Mouse (Mus musculus) fibroblast of lung, adult 2 months (primary cell): ENCODE results near the gene Btbd16.
A peak's percentile ranks its signal among the peaks of the same experiment; 100 is the strongest.

ENCODE experiments used
- DNase-seq: peaks from one replicate; pipeline ENCODE4 v3.0.0-alpha.2; 2011; ENCODE audit warnings: low read depth

Gene Btbd16

GRCm38 (mm10) chr7:130818813-130819212 is 44.9 kb downstream of the Btbd16 start:
- DNase-seq: no peak

DNA sequence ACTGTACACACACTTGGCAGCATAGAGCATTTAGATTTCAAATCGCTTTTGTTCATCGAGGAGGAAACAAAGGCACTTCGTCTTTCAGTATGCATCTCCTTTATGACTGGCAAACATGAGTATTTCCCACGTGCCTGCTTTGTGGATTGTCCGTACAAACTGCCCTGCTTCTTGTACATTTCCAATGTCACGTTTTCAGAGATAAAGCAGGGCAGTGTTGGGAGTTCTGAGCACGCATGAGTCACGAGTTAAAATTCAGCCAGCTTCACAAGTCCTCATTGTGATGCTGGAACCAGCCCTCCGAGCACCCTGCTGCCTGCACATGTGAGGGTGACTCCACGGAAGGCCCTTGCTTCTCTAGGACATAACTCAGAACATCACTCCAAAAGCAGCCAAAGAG is 45.8 kb downstream of the Btbd16 start:
- no peak for DNase-seq

DNA sequence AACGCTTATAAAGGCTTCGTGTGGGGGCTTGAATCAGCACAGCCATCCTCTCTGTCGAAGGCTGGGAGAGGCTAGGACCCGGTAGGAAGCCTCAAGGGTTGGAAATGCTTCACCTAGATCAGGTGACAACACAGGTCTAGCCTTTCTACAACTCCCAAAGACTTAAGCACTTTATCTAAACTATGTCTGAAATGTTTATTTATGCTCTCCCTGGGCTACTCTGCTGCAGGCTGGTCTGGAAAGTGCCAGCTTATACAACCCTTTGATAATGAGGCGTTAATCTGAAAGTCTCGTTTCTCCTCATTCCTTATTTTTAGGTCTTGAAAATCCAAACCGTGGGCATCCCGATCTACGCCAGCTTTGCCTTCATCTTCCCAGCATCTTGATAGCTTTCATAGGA is 50.1 kb downstream of the Btbd16 start:
- no peak for DNase-seq

- DNase-seq: no peak
Measured at GRCm38 (mm10) chr7:130826343-130826742, 52.5 kb downstream of the Btbd16 start.

DNA sequence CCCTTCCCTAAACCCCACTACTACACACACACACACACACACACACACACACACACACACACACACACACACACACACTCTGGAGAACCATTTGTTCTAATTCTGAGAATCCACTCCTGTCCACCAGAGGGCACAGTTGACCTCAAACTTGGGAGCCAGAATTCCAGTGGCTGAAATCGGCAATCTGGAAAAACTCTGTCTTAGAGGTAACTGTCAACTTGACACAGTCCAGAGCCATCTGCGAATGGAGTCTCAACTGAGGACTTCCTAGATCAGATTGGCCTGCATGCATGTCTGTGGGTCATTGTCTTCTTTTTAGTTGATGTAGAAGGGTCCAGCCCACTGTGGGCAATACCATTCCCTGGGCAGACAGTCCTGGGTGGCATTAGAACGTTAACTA is 53.6 kb downstream of the Btbd16 start:
- no peak for DNase-seq

DNA sequence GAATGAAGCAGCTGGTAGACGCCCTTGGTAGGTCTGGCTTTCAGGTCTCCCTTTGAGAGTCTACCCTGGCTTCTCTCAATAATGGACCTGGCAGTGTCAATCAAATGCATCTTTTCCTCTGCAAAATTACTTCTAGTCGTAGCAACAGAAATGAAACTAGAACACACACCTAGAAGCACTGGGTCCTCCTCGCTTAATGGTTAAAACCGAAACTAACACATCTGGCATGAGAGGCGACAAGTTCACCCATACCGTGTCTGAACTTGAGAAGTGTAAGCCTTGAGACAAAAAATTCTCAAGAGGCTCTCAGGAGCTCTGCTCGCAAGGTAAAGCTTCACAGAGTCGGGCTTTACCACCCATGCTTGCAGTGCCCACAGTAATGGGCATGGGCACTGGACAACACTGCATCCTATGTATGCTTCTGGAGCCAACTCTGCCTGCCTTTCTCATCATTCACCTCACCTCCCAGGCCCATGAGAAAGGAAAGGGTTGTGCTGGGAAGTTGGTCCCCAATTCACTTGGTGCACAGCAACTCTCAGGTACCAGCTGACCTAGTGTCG is 54.1 kb downstream of the Btbd16 start:
- no peak for DNase-seq

DNA sequence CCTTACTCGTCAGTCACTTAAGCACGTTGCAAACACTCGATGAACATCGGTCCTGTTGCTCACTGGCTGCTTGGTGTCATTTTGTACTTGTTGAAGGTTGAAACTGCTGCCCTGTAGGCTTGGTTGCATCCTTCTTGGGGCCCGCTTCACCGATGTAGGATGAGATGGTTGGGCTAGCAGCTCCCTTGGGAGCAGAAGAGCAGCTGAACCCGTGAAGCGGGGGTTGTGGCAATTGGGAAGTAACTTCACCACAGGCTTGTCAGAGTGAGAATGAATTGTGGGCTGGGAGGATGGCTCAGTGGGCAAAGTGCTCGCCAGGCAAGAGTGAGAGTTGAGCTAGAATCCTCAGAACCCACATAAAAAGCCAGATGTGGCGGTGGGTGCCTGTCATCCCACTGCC is 54.6 kb downstream of the Btbd16 start:
- DNase-seq: no peak

DNA sequence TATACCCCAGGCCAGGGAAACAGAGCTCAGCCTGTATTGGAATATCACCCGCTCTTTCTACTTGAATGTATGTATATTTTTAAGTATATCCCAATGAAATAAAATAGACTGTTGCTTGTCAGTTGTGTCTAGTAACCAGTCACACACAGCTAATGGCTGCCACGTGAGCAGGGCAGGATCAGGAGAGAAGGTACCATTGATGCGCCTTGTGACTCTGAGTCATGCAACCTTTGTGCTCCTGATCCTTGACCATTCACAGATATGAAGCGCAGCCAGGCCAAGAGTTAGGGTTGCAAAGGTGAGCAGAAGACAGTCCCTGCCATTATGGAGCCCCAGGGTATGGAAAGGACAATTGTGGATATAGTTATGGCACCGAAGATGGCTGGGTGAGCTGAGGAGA is 57.7 kb downstream of the Btbd16 start:
- DNase-seq: no peak

GRCm38 (mm10) chr7:130834299-130834698 is 60.4 kb downstream of the Btbd16 start:
- peak; percentile 40 for DNase-seq

DNA sequence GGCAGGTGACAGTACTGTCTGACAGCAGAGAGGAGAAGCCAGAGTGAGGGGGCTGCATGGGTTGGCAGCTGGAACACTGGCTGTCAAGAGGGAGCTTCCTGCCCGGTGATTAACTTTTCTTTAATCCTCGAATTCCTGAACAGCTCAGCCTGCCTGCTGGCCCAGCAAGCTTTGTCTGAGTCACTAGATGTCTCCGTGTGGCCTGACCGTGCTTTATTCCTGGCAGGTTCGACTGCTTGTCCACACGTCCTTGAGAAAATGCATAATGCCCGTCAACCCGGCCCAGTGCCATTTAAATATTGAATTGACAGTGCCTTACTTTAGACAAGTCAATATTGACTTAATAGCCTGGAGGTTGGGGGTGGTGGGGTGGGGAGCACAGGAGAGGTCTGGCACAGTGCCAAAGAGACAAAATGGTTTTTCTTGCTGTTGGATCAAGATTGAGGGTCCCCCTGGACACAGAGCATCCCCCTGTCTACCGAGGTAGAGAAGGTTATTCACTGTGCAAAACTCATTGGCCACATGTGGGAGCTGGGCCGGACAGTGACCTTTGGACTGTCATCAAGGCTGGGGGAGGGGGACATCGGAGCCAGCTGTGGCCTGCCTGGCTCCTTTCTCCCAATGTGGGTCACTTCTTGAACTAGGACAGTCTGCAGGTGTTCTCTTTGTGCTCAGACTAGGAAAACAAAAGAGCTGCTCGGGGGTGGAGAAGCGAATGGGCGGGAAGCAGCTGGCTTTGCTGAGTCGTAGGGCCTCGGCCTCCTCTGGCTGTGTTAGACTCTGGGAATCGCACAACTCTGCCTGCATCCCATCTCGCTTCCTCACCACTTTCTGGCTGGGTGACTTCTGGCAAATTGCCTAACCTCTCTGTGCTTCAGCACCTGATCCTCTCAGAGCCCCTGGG is 61.3 kb downstream of the Btbd16 start:
- DNase-seq: peak; percentile 65

- DNase-seq: no peak
Measured at GRCm38 (mm10) chr7:130836066-130836465, 62.2 kb downstream of the Btbd16 start.

DNA sequence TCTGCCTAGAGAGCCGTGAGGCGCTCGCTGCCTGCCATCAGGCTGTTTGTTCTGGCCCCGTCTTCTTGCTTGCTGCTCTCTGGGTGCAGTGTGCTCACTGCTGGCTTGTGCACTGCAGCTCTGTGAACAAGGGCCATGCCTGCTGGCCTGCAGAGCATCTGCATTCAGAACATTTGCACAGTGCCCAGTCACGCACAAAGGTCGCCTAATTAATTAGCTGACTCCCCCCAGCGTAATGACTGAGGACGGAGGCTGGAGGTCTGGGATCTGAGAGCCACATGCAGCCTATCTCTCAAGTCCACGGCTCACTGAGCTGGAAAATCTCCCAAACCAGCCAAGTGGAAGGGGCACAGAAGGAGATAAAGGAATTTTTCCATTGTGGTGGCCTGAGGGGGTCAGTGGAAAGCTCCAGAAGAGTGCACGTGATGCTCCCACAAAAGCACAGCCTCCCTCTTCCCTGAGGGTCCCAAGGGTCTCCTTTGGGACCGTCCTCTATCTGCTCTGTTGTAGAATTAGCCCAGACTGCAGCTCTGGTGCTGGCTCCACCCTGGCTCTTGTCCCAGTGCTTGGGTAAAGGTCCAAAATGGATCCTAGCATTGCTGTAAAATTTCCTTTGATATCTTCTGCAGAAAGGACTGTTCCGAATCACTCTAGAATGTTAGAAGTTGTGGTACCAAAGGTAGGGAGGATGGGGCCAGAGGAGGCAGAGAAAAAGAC is 64.2 kb downstream of the Btbd16 start:
- no peak for DNase-seq

DNA sequence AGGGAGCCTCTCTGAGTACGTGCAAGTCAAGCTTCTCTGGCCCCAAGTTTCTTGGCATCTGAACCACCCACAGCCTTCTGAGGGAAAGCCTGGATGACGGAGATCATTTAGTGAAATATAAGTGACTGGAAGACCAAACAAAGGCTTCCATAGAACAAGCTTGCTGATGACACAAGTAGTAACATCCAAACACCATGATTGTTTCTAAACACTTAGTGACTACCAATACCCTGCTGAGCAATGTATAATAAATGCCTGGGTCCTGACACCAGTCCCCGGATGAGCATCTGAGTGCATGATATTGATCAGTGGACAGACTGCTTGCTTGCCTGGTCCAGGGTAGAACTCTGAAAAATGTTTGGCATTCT is 64.8 kb downstream of the Btbd16 start:
- DNase-seq: no peak

DNA sequence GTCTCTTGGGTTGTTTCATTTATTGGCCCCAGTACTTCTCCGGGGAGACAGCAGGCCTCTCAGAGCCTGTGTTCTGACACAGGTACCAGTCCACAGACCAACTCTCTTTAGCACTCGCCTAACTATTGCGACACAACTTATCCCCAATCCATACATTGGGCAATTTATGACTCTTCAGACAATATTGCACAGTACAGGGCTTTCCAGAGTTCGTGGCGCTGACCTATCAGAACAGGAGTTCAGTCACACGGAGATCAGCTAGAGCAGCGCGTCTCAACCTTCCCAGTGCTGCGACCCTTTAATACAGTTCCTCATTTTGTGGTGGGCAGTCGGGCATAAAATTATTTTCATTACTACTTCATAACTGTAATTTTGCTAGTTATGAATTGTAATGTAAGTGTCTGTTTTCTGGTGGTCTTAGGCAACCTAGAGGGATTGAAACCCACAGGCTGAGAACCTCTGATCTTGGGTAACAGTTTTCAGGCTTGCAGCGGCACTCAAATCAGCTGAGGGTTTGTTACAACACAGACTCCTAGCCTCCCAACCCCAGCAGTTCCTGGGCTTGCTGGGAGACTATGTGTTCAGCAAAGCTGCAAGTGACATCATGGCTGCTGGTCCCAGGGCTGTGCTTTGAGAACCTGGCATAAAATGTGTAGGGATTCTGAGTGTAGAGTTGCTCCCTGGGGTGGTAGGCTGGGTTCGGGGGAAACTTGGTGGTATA is 65.7 kb downstream of the Btbd16 start:
- DNase-seq: no peak

GRCm38 (mm10) chr7:130847164-130847718 is 73.4 kb downstream of the Btbd16 start:
- DNase-seq: no peak

DNA sequence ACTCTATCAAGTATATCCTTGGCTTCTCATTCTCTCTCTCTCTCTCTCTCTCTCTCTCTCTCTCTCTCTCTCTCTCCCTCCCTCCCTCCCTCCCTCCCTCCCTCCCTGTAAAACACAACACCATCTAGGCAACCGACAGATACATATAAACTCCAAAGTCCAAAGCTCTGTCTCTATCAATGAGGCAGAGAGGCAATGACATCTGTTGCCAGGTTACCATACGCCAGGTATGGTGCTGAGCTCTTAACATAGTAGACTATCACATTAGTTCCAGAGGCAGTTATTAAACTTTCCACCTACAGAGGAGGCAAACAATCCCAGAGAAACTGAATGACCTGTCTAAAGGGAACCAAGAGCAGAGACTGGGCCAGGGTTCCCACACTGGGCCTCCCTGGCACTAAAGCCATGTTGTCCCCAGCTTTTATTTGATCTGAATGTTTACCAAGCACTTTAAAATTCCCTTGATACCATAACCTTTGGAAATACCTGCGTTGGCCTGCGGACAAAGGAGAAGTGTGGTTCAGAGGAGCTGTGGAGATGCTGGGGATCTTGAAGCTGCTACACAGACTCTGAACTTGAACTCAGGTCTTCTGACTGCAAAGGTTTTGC is 80.9 kb downstream of the Btbd16 start:
- DNase-seq: no peak

- DNase-seq: peak; percentile 76
Measured at GRCm38 (mm10) chr7:130855681-130856080, 81.8 kb downstream of the Btbd16 start.

DNA sequence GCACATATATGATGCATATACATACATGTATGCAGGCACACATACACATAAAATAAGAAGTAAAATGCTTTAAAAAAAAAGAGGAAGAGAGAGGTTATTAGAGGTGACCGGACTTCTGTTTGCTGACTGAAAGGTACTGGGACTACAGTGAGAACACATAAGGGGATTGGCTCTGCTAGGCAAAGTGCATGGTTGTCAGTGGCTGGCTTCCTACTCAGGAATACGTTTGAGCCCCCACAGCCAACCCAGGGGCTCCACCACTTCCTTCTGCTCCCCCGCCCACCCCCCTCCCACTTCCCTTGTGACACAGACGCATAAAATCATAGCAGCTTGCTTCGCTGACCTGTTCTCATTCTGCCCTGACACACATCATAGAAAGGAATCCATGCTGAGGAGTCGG is 84.1 kb downstream of the Btbd16 start:
- DNase-seq: no peak

DNA sequence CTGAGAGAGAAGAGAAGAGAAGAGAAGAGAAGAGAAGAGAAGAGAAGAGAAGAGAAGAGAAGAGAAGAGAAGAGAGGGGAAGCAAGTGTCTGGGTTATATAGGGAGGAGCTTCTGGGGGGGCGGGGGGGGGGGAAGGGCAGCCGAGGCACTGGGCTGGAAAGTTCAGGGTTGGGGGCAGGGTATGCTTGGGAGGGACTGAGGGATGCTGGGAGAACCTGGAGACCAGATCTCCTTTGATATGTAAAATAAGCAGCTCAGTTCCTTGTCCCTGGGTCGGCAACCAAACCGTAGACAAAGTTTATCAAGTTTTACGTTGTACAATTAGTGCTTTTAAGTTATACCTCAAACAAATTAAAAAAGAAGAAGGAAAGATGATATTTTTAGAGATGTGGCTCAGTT is 86.1 kb downstream of the Btbd16 start:
- DNase-seq: no peak

DNA sequence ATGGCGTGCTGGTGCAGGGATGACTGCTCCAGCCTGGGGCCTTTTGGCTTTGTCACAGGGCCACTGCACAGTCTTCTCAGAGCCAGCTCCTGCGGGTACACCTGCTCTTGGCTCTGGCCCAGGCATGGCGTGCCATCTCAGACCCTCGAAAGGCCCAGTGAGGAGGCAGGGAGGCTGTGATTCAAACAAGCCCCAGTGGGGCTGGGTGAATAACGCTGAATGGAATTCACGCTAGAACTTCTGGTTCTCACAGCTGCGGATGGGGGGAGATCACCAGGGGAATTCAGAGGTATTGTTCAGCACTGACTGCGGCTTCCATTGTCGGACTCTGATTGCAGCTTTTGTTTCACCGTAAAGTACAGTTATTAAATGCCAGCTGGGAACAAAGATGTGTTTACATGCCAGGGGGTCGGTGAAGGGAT is 86.9 kb downstream of the Btbd16 start:
- DNase-seq: no peak

DNA sequence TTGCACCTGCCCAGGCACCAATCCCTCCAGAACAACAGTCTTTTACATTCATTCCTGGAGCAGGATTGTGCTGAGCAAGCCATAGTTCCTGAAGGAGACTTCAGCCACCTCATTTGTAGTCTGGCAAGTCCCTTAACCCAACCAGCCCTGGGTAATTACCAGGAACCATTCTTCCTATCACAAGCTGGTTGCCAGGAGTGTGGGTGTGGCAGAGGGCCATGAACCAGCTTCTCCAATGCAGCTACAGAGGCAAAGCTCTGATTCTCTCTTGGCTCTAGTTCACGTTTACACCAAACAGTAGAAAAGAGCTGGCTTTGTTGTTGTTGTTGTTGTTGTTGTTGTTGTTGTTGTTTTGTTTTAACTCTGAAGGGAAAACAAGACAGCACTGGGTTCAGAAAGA is 88.6 kb downstream of the Btbd16 start:
- DNase-seq: peak; percentile 36

DNA sequence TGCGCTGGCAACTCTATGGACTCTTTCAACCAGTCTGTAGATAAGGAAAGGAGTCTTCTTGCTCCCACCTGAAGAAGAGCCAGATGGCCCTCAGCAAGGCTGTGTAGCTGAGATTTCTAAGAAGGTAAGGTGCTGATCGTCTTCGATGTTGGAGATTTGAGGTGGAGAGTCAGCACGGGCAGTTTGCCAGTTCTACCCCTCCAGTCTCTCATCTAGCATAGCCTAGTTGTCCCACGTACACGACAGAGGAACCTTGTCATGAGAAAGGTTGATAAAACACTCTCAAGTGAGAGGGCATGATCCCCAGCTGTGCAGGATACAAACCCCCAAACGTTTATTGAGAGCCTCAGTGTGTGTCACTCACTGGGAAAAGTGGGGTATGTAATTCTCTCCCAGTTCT is 90.8 kb downstream of the Btbd16 start:
- DNase-seq: no peak
